Mouse (Mus musculus) hindbrain, embryonic 15.5 days (tissue): ENCODE measurements at regions not wholly inside any gene's neighbourhood (a gene's known extent, or its start where the extent isn't known, plus 50 kb on each side); places are given as distances from the start of the nearest gene placed in this dataset. TPM values are rescaled to one million over a fixed set of nuclear protein-coding genes. Genes with fewer than 3 reads are reported as not detected.

Experiments
- microRNA-seq: library from miRNA; unstranded; fragments of <30 nt; microRNA quantifications from one replicate; pipeline ENCODE4, GENCODE M21; 2016

Small RNAs in the stretch of these regions (microRNA-seq; reads per million reads assigned to microRNA genes)
- gene Gm25306 = not detected
